Mouse (Mus musculus) myocyte (in vitro differentiated cells): ENCODE data around the gene Heatr4.

Experiments
- CEBPB ChIP-seq: IDR thresholded peaks from 2 replicates; pipeline ENCODE4 v1.6.1; 2011; ENCODE audit warnings: mild to moderate bottlenecking, moderate library complexity; ENCODE audit not compliant: poor library complexity, insufficient read depth, severe bottlenecking
- E2F4 ChIP-seq: IDR thresholded peaks from one replicate; pipeline ENCODE4 v1.6.1; 2011; ENCODE audit warnings: mild to moderate bottlenecking, control low read depth, moderate library complexity; ENCODE audit not compliant: insufficient read depth
- MAX ChIP-seq: IDR thresholded peaks from one replicate; pipeline ENCODE4 v1.6.1; 2011; ENCODE audit warnings: low read depth, mild to moderate bottlenecking, control low read depth
- POLR2A ChIP-seq: IDR thresholded peaks from one replicate; pipeline ENCODE4 v1.6.1; 2011; ENCODE audit warnings: low read depth, mild to moderate bottlenecking, control low read depth, moderate library complexity; ENCODE audit not compliant: insufficient read length
- TCF12 ChIP-seq: IDR thresholded peaks from one replicate; pipeline ENCODE4 v1.6.1; 2011; ENCODE audit warnings: mild to moderate bottlenecking, control low read depth; ENCODE audit not compliant: poor library complexity, insufficient read depth, severe bottlenecking

GRCm38 (mm10) chr12:83914797-83915196 is 69.9 kb downstream of the Heatr4 start:
- TF ChIP-seq POLR2A (no peak), CEBPB (no peak), TCF12 (no peak), MAX (no peak), E2F4 (no peak)
